Mouse (Mus musculus): Measurements from ENCODE around the gene Arl16.

DNA sequence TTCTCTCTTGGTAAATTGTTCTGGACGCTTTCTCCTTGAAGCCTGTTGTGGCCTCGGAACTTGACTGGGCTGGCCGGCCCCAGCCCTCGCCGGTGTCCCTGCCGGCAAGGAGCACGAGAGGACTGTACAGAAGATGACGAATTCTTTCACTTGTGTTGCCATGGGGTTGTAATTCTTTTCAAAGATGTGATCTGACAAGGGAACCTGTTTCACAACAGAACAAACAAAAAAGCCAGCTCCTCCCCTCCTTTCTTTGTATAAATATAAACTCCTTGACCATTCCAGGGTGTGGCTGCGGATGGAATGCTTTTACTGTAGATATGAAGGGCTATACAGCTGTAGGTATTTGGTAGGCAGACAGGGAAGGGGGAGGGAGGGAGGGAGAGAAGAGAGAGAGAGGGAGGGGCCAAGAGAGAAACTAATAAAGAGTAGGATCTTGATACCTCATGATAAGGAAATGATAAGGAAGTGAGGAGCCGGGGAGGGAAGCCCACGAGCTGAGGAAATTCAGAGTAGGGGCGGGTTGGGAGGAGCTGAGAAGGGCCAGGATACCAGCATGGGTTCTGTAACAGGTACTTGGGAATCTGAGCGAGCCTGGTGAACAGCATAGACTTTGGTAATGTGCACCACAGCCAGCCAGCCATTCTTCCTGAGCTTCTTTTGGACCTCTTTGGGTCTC is 40.3 kb upstream of the Arl16 start:
- no peak for TF ChIP-seq EP300 (IDR thresholded peaks at IDR 0.05; ENCODE audit: low read depth)
- no peak for TF ChIP-seq CTCF (IDR thresholded peaks at IDR 0.05; ENCODE audit: low read depth)

Data from heart, postnatal 0 days (tissue).